Mouse (Mus musculus) bone marrow macrophage, adult 2 months (primary cell): ENCODE data around the gene Cox14.

ENCODE experiments used
- CTCF ChIP-seq: IDR thresholded peaks from 2 replicates; pipeline ENCODE4 v1.5.1; 2012; ENCODE audit warnings: low read depth, mild to moderate bottlenecking, low read length, moderate library complexity
- POLR2A ChIP-seq: IDR thresholded peaks from 2 replicates; pipeline ENCODE4 v1.6.1; 2012; ENCODE audit warnings: mild to moderate bottlenecking, low read depth, low read length, borderline replicate concordance

DNA sequence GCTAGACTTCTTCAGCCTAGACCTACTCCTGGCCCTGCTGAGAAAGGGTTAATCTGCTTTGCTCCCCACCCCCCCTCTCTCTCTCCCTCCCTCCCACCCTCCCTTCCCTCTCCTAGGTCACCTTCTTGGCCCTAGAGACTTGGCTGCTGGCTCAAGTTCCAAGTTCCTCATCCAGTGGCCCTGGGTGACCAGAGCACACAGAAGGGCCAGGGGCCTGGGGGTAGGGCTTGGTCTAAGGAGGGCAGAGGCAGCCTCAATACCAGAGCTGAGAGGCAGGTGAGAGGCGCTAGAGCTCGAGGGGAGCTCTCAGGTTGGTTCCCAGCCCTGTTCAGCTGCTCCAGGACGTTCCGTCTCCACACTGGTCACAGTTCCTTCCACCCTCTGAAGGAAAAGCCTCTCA is 34.5 kb upstream of the Cox14 start:
- TF ChIP-seq POLR2A: no peak
- TF ChIP-seq CTCF: no peak
